In genomic region chr10:21159697-21160394, GRCm38 (mm10) we compare ENCODE assay signal across 8 mouse cellular contexts. TPM values are rescaled to one million over a fixed set of nuclear protein-coding genes. Genes with fewer than 3 reads are reported as not detected.
DNase-seq lines count a peak whose midpoint lies in the region; ATAC-seq and TF ChIP-seq lines count a peak whose summit lies in the region.

No protein-coding gene starts in this region.

- H3K9me3 ChIP-seq in forebrain, postnatal 0 days (ENCODE audit: low read length) = no peaks in the 10 kb centered on the region
- H3K9me3 ChIP-seq in intestine, postnatal 0 days (ENCODE audit: control insufficient read depth) = no peaks in the 10 kb centered on the region
- no peaks in the 10 kb centered on the region for H3K9me3 ChIP-seq in liver, postnatal 0 days (ENCODE audit: low read length)
- no peaks in the 10 kb centered on the region for H3K9me3 ChIP-seq in neural tube, embryonic 15.5 days (replicated peaks)

- no peak overlapping the region for H3K27ac ChIP-seq in cerebellum, adult 2 months (ENCODE audit: insufficient read depth, low read length)
- H3K27ac ChIP-seq in forebrain, postnatal 0 days (ENCODE audit: low read depth, low read length) = no peak overlapping the region
- peak overlapping the region; percentile 9; the same call in 1 of the 2 replicates for H3K27ac ChIP-seq in intestine, postnatal 0 days (ENCODE audit: low read depth, low read length)
- H3K27ac ChIP-seq in liver, postnatal 0 days (ENCODE audit: low read depth) = no peak overlapping the region
- no peak overlapping the region for H3K27ac ChIP-seq in neural tube, embryonic 15.5 days (replicated peaks)

- DNase-seq in ovary, postnatal 36 days (ENCODE audit: low spot score) = peak; percentile 21
- DNase-seq in ovary, adult 18-20 months (ENCODE audit: low spot score) = no peak
- DNase-seq in cerebellum, adult 2 months = peak; percentile 24 to 40
- peak; percentile 33 for DNase-seq in forebrain, postnatal 0 days
- peak; percentile 54 for DNase-seq in liver, postnatal 0 days
- peak; percentile 55 to 62 for DNase-seq in thymus, postnatal 10 days (ENCODE audit: low spot score in 2 of 2)

- TF ChIP-seq EP300 in liver, postnatal 0 days (IDR thresholded peaks at IDR 0.05; ENCODE audit: low read depth) = no peak

- no peak for TF ChIP-seq POLR2A in cerebellum, adult 2 months (IDR thresholded peaks at IDR 0.05; ENCODE audit: borderline replicate concordance, insufficient read depth, low read length)

- H3K4me1 ChIP-seq in cerebellum, adult 2 months (ENCODE audit: control insufficient read depth, insufficient read depth, low read length) = no peaks in the 10 kb centered on the region
- H3K4me1 ChIP-seq in forebrain, postnatal 0 days (ENCODE audit: insufficient read depth) = peaks cover 5% of the 10 kb centered on the region; the same call in 1 of the 2 replicates
- no peaks in the 10 kb centered on the region for H3K4me1 ChIP-seq in intestine, postnatal 0 days (replicated peaks; ENCODE audit: control insufficient read depth, insufficient read depth, low read length)
- peaks cover 28% of the 10 kb centered on the region; the same call in 1 of the 2 replicates for H3K4me1 ChIP-seq in liver, postnatal 0 days (ENCODE audit: insufficient read depth)
- peaks cover 28% of the 10 kb centered on the region for H3K4me1 ChIP-seq in neural tube, embryonic 15.5 days

- no peak for TF ChIP-seq CTCF in cerebellum, adult 2 months (IDR thresholded peaks at IDR 0.05; ENCODE audit: borderline replicate concordance, insufficient read depth, low read depth, low read length)
- no peak for TF ChIP-seq CTCF in forebrain, postnatal 0 days (IDR thresholded peaks at IDR 0.05; ENCODE audit: low read depth)
- TF ChIP-seq CTCF in intestine, postnatal 0 days (IDR thresholded peaks at IDR 0.05; ENCODE audit: low read depth) = no peak
- TF ChIP-seq CTCF in liver, postnatal 0 days (IDR thresholded peaks at IDR 0.05; ENCODE audit: low read depth) = no peak

- peak overlapping the region; percentile 65 for H3K4me3 ChIP-seq in cerebellum, adult 2 months (replicated peaks; ENCODE audit: insufficient read depth, low read depth, low read length)
- peak overlapping the region; percentile 68 for H3K4me3 ChIP-seq in forebrain, postnatal 0 days (ENCODE audit: low read depth, low read length)
- H3K4me3 ChIP-seq in intestine, postnatal 0 days (ENCODE audit: low read depth, low read length) = peak overlapping the region; percentile 67
- peak overlapping the region; percentile 65 for H3K4me3 ChIP-seq in liver, postnatal 0 days (ENCODE audit: low read depth, low read length)
- H3K4me3 ChIP-seq in neural tube, embryonic 15.5 days (replicated peaks) = peak overlapping the region; percentile 76

- peak overlapping the region; percentile 41 for H3K9ac ChIP-seq in forebrain, postnatal 0 days
- H3K9ac ChIP-seq in intestine, postnatal 0 days (ENCODE audit: low read depth, low read length) = no peak overlapping the region; the same call in 1 of the 2 replicates
- peak overlapping the region; percentile 71 for H3K9ac ChIP-seq in liver, postnatal 0 days (replicated peaks)
- H3K9ac ChIP-seq in neural tube, embryonic 15.5 days (replicated peaks) = peak overlapping the region; percentile 47

- H3K36me3 ChIP-seq in forebrain, postnatal 0 days (ENCODE audit: insufficient read depth) = no peaks in the 10 kb centered on the region
- no peaks in the 10 kb centered on the region for H3K36me3 ChIP-seq in intestine, postnatal 0 days (ENCODE audit: control insufficient read depth, insufficient read depth)
- no peaks in the 10 kb centered on the region for H3K36me3 ChIP-seq in liver, postnatal 0 days (replicated peaks; ENCODE audit: insufficient read depth, low read length)
- no peaks in the 10 kb centered on the region for H3K36me3 ChIP-seq in neural tube, embryonic 15.5 days

- no peaks in the 10 kb centered on the region for H3K27me3 ChIP-seq in cerebellum, adult 2 months (ENCODE audit: control insufficient read depth, insufficient read depth, low read length)
- 0 out of 2 replicates have a peak, but pooled peaks cover 9% of the 10 kb centered on the region for H3K27me3 ChIP-seq in forebrain, postnatal 0 days (ENCODE audit: insufficient read depth, low read length)
- H3K27me3 ChIP-seq in intestine, postnatal 0 days (replicated peaks; ENCODE audit: control insufficient read depth, insufficient read depth, low read length) = peaks cover 19% of the 10 kb centered on the region
- peaks cover 11% of the 10 kb centered on the region; the same call in 1 of the 2 replicates for H3K27me3 ChIP-seq in liver, postnatal 0 days (ENCODE audit: insufficient read depth, low read length)
- H3K27me3 ChIP-seq in neural tube, embryonic 15.5 days (replicated peaks) = peaks cover 36% of the 10 kb centered on the region

- peak; percentile 58 for ATAC-seq in forebrain, postnatal 0 days
- 0 out of 2 replicates have a peak, but pooled peaks have one; percentile 29 for ATAC-seq in intestine, postnatal 0 days
- peak; percentile 35 for ATAC-seq in liver, postnatal 0 days
- peak; percentile 36; the same call in 1 of the 2 replicates for ATAC-seq in neural tube, embryonic 15.5 days (ENCODE audit: low FRiP score)

- H3K4me2 ChIP-seq in forebrain, postnatal 0 days (ENCODE audit: low read depth) = peak overlapping the region; percentile 98
- peak overlapping the region; percentile 99 for H3K4me2 ChIP-seq in intestine, postnatal 0 days (replicated peaks; ENCODE audit: low read depth)
- peak overlapping the region; percentile 99 for H3K4me2 ChIP-seq in liver, postnatal 0 days (ENCODE audit: low read depth, low read length)
- H3K4me2 ChIP-seq in neural tube, embryonic 15.5 days = peak overlapping the region; percentile 100

- 1% methylated on average over 44 of the region's 44 CpGs for WGBS in cerebellum, adult 2 months
- under 1% methylated on average over 44 of the region's 44 CpGs for WGBS in forebrain, postnatal 0 days
- WGBS in intestine, postnatal 0 days = under 1% methylated on average over 44 of the region's 44 CpGs
- under 1% methylated on average over 44 of the region's 44 CpGs for WGBS in liver, postnatal 0 days (ENCODE audit: insufficient replicate concordance)
- WGBS in neural tube, embryonic 15.5 days = under 1% methylated on average over 43 of the region's 44 CpGs

RNA-seq across cellular contexts. Expression of gene Myb, which starts 0.9 kb away (rescaled TPM):
- polyA plus RNA-seq in cerebellum, adult 2 months (2012; rRNA removed) = 0.74 and 0.75 TPM in 2 replicates
- total RNA-seq in forebrain, postnatal 0 days (2014; rRNA removed) = 3.5 and 4.1 TPM in 2 replicates
- polyA plus RNA-seq in forebrain, postnatal 0 days (2015; fragmentation: Nextera tagmentation; extraction: Ambion mirVana) = 0.91 and 1.8 TPM in 2 replicates
- polyA plus RNA-seq in intestine, postnatal 0 days (2015; fragmentation: Nextera tagmentation; extraction: Ambion mirVana) = 2.9 and 3.0 TPM in 2 replicates
- polyA plus RNA-seq in liver, postnatal 0 days (2015; fragmentation: Nextera tagmentation; extraction: Ambion mirVana) = 10.0 and 11.1 TPM in 2 replicates
- polyA plus RNA-seq in neural tube, embryonic 15.5 days (2015; fragmentation: Nextera tagmentation; extraction: Ambion mirVana) = 1.8 and 15.2 TPM in 2 replicates
